Mouse (Mus musculus) testis, adult 2 months (tissue): ENCODE measurements around the gene Ppp1r21. TPM values are rescaled to one million over a fixed set of nuclear protein-coding genes. Genes with fewer than 3 reads are reported as not detected.

Experiments used
- H3K27ac ChIP-seq: fragments of 200-500 bp; 2 replicates; pipeline ENCODE4 v1.5.1; 2012; ENCODE audit warnings: low read depth, low read length; ENCODE audit not compliant: control insufficient read depth, insufficient read depth
- H3K27me3 ChIP-seq: fragments of 200-500 bp; 2 replicates; pipeline ENCODE4 v1.6.1; 2012; ENCODE audit warnings: mild to moderate bottlenecking, low read length, moderate library complexity; ENCODE audit not compliant: control insufficient read depth, insufficient read depth
- H3K36me3 ChIP-seq: fragments of 200-500 bp; 2 replicates; pipeline ENCODE4 v1.6.1; 2012; ENCODE audit warnings: mild to moderate bottlenecking, low read length; ENCODE audit not compliant: control insufficient read depth, insufficient read depth
- H3K4me1 ChIP-seq: fragments of 200-500 bp; 2 replicates; pipeline ENCODE4 v1.6.1; 2012; ENCODE audit warnings: low read length; ENCODE audit not compliant: control insufficient read depth, insufficient read depth
- H3K4me3 ChIP-seq: fragments of 200-500 bp; 2 replicates; pipeline ENCODE4 v1.5.1; 2012; ENCODE audit warnings: low read depth, mild to moderate bottlenecking, low read length, moderate library complexity, mixed read lengths; ENCODE audit not compliant: control insufficient read depth
- CTCF ChIP-seq: fragments of 200-500 bp; IDR thresholded peaks from 2 replicates; pipeline ENCODE4 v1.5.1; 2012; ENCODE audit warnings: low read depth, mild to moderate bottlenecking, inconsistent platforms, low read length, moderate library complexity; ENCODE audit not compliant: control insufficient read depth, insufficient read depth, insufficient replicate concordance
- POLR2A ChIP-seq: fragments of 200-500 bp; IDR thresholded peaks from 2 replicates; pipeline ENCODE4 v1.6.1; 2012; ENCODE audit warnings: low read depth, mild to moderate bottlenecking, inconsistent platforms, low read length, moderate library complexity; ENCODE audit not compliant: control insufficient read depth
- polyA plus RNA-seq: library from polyadenylated mRNA; depleted of rRNA; stranded (reverse); fragments of >200 nt; gene quantifications from 2 replicates; pipeline ENCODE4 v1.2.3, GENCODE M21; 2012

The Ppp1r21 gene
- polyA plus RNA-seq, 1 experiment = 9.4 TPM

DNA sequence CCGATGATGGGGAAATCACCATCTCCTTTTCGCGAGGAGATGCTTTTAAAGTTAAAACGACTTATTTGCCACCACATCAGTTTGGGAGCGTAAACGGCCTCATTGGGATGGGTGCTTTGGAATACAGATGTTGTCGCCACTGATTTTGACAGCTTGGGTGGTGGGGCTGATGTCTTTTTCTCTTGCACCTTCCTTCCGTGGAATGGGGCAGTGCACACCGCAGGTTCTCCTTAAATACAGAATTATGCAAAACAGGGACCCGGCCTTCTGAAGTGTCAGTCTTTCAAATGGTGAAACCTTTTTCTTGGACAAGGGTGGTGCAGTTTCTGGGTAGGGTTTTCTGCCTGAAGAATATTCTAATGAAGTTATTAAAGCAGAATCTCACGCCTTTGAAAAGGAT lies 749 bp downstream of the Ppp1r21 start:
- peak overlapping the region; percentile 83 for H3K4me3 ChIP-seq
- no peaks in the 10 kb centered on the region for H3K36me3 ChIP-seq
- no peaks in the 10 kb centered on the region for H3K27me3 ChIP-seq
- H3K4me1 ChIP-seq = peaks cover 4% of the 10 kb centered on the region; the same call in 1 of the 2 replicates
- TF ChIP-seq CTCF (no peak), POLR2A (no peak)
- no peak overlapping the region for H3K27ac ChIP-seq

GRCm38 (mm10) chr17:88531176-88531575 lies 1.3 kb downstream of the Ppp1r21 start:
- peaks cover 4% of the 10 kb centered on the region; the same call in 1 of the 2 replicates for H3K4me1 ChIP-seq
- no peak overlapping the region for H3K27ac ChIP-seq
- no peak for TF ChIP-seq POLR2A
- TF ChIP-seq CTCF = no peak
- no peaks in the 10 kb centered on the region for H3K36me3 ChIP-seq
- H3K4me3 ChIP-seq = peak overlapping the region; percentile 65
- no peaks in the 10 kb centered on the region for H3K27me3 ChIP-seq

DNA sequence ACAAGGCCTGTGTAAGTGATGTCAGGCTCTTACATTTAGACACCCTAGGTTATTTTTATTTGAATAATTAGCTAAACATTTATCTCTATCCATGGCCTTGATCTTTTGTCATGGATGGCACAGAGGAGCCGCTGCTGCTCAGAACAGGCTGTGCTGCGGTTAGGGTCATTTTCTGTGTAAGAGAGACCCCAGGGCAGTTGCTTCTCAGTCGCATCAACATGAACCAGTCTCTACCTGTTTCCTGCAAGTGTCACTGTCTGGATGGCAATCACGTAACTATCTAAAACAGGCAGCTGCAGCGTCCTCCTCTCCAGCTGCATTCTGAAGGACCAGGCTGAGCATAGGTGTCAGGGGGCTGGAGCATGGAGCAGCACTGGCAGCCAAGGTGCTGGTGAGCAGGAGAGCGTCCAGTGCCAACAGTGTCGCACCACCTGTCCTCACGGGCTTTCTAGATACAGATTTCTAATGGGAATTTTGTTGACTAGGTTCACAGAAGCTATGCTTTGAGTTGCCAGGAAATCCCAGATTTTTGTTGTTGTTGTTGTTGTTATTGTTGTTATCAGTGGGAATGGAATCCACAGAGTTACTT lies 8.0 kb downstream of the Ppp1r21 start:
- H3K27me3 ChIP-seq = no peaks in the 10 kb centered on the region
- H3K36me3 ChIP-seq = no peaks in the 10 kb centered on the region
- no peak overlapping the region for H3K27ac ChIP-seq
- H3K4me1 ChIP-seq = no peaks in the 10 kb centered on the region; the same call in 1 of the 2 replicates
- H3K4me3 ChIP-seq = no peak overlapping the region
- no peak for TF ChIP-seq CTCF
- TF ChIP-seq POLR2A = no peak

DNA sequence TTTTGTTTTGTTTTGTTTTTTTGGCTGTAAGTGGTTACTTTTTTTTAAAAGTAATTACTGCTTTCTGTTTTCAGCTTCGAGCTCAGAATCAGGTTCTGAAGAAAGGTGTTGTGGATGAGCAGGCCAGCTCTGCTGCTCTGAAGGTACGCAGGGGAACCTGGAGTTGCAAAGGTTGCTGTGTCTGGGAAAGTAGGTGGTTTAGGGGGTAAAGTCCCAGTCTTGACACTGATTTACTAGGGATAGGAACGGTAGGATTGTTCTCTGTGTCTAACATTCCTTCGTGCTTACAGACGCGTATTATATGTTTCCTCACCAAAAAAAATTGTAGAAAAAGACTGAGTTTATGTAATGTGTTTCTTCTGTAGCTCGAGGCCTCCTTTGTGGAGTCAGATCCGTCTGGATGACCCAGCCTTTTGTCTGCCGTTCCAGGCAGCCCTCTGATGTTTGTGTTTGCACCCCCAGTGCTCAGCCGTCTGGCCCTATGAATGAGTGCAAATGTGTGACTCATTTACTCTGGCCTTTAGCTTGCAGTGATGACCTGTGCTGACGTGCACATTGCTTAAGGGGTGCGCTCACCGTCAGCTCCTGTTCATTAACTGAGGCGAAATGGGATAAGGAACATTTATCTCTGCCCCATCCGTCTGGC lies 13.0 kb downstream of the Ppp1r21 start:
- Histone ChIP-seq H3K27me3 (no peaks in the 10 kb centered on the region), H3K4me3 (no peak overlapping the region), H3K4me1 (no peaks in the 10 kb centered on the region; the same call in 1 of the 2 replicates), H3K36me3 (no peaks in the 10 kb centered on the region), H3K27ac (no peak overlapping the region)
- TF ChIP-seq CTCF (no peak), POLR2A (no peak)

GRCm38 (mm10) chr17:88543417-88543782 lies 13.5 kb downstream of the Ppp1r21 start:
- H3K36me3 ChIP-seq = no peaks in the 10 kb centered on the region
- H3K27ac ChIP-seq = no peak overlapping the region
- no peaks in the 10 kb centered on the region for H3K27me3 ChIP-seq
- no peak for TF ChIP-seq CTCF
- TF ChIP-seq POLR2A = no peak
- no peak overlapping the region for H3K4me3 ChIP-seq
- no peaks in the 10 kb centered on the region; the same call in 1 of the 2 replicates for H3K4me1 ChIP-seq

GRCm38 (mm10) chr17:88545217-88545784 lies 15.4 kb downstream of the Ppp1r21 start:
- Histone ChIP-seq H3K27me3 (no peaks in the 10 kb centered on the region), H3K36me3 (no peaks in the 10 kb centered on the region), H3K4me1 (no peaks in the 10 kb centered on the region), H3K4me3 (no peak overlapping the region), H3K27ac (no peak overlapping the region)
- TF ChIP-seq CTCF = no peak
- no peak for TF ChIP-seq POLR2A

- H3K27me3 ChIP-seq = no peaks in the 10 kb centered on the region
- no peak for TF ChIP-seq CTCF
- no peak for TF ChIP-seq POLR2A
- no peak overlapping the region for H3K27ac ChIP-seq
- H3K4me1 ChIP-seq = no peaks in the 10 kb centered on the region
- no peaks in the 10 kb centered on the region for H3K36me3 ChIP-seq
- no peak overlapping the region for H3K4me3 ChIP-seq
Observed at GRCm38 (mm10) chr17:88546745-88547144, 16.8 kb downstream of the Ppp1r21 start.
